Comparison of ENCODE assay signal across 26 mouse cellular contexts in genomic region chr4:59258771-59259170, GRCm38 (mm10).
DNase-seq lines count a peak whose midpoint lies in the region; ATAC-seq and TF ChIP-seq lines count a peak whose summit lies in the region.
"Had no signal": no experiment of that assay in that cellular context is flagged by ENCODE, and none has a peak within 500 bp of the region (broad histone marks: within the 10 kb centered on the region; RNA-seq: fewer than 3 reads in every experiment).

No protein-coding gene starts in this region.

- H3K27me3 ChIP-seq in lung, embryonic 16.5 days (ENCODE audit: control insufficient read depth, insufficient read depth, low read depth, low read length), result no peaks in the 10 kb centered on the region
- H3K27me3 ChIP-seq in spleen, adult 2 months (ENCODE audit: control insufficient read depth, insufficient read depth, low read length), result no peaks in the 10 kb centered on the region
- H3K27me3 ChIP-seq: embryonic facial prominence, embryonic 12.5 days; embryonic facial prominence, embryonic 15.5 days; forebrain, embryonic 15.5 days; heart, embryonic 12.5 days; heart, embryonic 15.5 days; hindbrain, embryonic 13.5 days had no signal

- H3K9ac ChIP-seq in lung, embryonic 16.5 days (ENCODE audit: low read length), result no peak overlapping the region
- H3K9ac ChIP-seq: embryonic facial prominence, embryonic 12.5 days; embryonic facial prominence, embryonic 15.5 days; forebrain, embryonic 15.5 days; heart, embryonic 12.5 days; heart, embryonic 15.5 days; hindbrain, embryonic 13.5 days had no signal

- no peak for DNase-seq in lung, postnatal 10 days
- no peak for DNase-seq in spleen, adult 2 months (ENCODE audit: low read depth in 1 of 2, low spot score in 2 of 2)
- no peak for DNase-seq in spleen, postnatal 14 days (ENCODE audit: low spot score in 2 of 2)
- peak; percentile 27 for DNase-seq in skeletal muscle tissue, adult 2 months (ENCODE audit: low read depth, low spot score)
- DNase-seq in T-cell, adult 2 months (ENCODE audit: low spot score), result no peak
- DNase-seq in right cerebral cortex, postnatal 14 days, result no peak
- DNase-seq: adrenal gland, postnatal 10 days; adrenal gland, postnatal 36 days; cerebellum, adult 11 months; cerebellum, adult 2 months; cerebellum, adult 9-11 months; cerebellum, postnatal 25 days; gastrocnemius, postnatal 25 days; heart, adult 18-20 months; heart, postnatal 10 days; heart, postnatal 36 days had no signal

- no peaks in the 10 kb centered on the region for H3K36me3 ChIP-seq in lung, embryonic 16.5 days (ENCODE audit: control insufficient read depth, insufficient read depth, low read length)
- no peaks in the 10 kb centered on the region for H3K36me3 ChIP-seq in spleen, adult 2 months (ENCODE audit: control insufficient read depth, insufficient read depth, low read length)
- H3K36me3 ChIP-seq: embryonic facial prominence, embryonic 12.5 days; embryonic facial prominence, embryonic 15.5 days; forebrain, embryonic 15.5 days; heart, embryonic 12.5 days; heart, embryonic 15.5 days; hindbrain, embryonic 10.5 days; hindbrain, embryonic 13.5 days had no signal

- H3K27ac ChIP-seq in lung, embryonic 16.5 days (ENCODE audit: low read length), result no peak overlapping the region
- H3K27ac ChIP-seq in spleen, adult 2 months (ENCODE audit: insufficient read depth, low read length), result peak overlapping the region; percentile 63
- H3K27ac ChIP-seq: embryonic facial prominence, embryonic 12.5 days; embryonic facial prominence, embryonic 15.5 days; forebrain, embryonic 15.5 days; heart, embryonic 15.5 days; hindbrain, embryonic 10.5 days; hindbrain, embryonic 13.5 days had no signal

- no peak overlapping the region for H3K4me2 ChIP-seq in lung, embryonic 16.5 days (ENCODE audit: low read depth, low read length)
- H3K4me2 ChIP-seq: embryonic facial prominence, embryonic 12.5 days; embryonic facial prominence, embryonic 15.5 days; forebrain, embryonic 15.5 days; heart, embryonic 12.5 days; heart, embryonic 15.5 days; hindbrain, embryonic 13.5 days had no signal

- no peak for TF ChIP-seq CTCF in spleen, adult 2 months (IDR thresholded peaks at IDR 0.05; ENCODE audit: extremely low read depth, insufficient read depth, insufficient read length, insufficient replicate concordance)

- no peaks in the 10 kb centered on the region for H3K9me3 ChIP-seq in lung, embryonic 16.5 days (ENCODE audit: control insufficient read depth, low read length)
- H3K9me3 ChIP-seq: embryonic facial prominence, embryonic 12.5 days; embryonic facial prominence, embryonic 15.5 days; forebrain, embryonic 15.5 days; heart, embryonic 12.5 days; heart, embryonic 15.5 days; hindbrain, embryonic 10.5 days; hindbrain, embryonic 13.5 days had no signal

- H3K4me1 ChIP-seq in lung, embryonic 16.5 days (replicated peaks; ENCODE audit: control insufficient read depth, insufficient read depth, low read length), result no peaks in the 10 kb centered on the region
- peaks cover 43% of the 10 kb centered on the region; the same call in 1 of the 2 replicates for H3K4me1 ChIP-seq in spleen, adult 2 months (ENCODE audit: control insufficient read depth, insufficient read depth, insufficient read length)
- H3K4me1 ChIP-seq: embryonic facial prominence, embryonic 12.5 days; embryonic facial prominence, embryonic 15.5 days; forebrain, embryonic 15.5 days; heart, embryonic 12.5 days; heart, embryonic 15.5 days; hindbrain, embryonic 13.5 days had no signal

- no peak for TF ChIP-seq POLR2A in spleen, adult 2 months (IDR thresholded peaks at IDR 0.05; ENCODE audit: low read depth, low read length)

- no peak overlapping the region for H3K4me3 ChIP-seq in lung, embryonic 16.5 days (ENCODE audit: low read length)
- no peak overlapping the region for H3K4me3 ChIP-seq in spleen, adult 2 months (ENCODE audit: extremely low read depth, insufficient read depth, insufficient read length)
- H3K4me3 ChIP-seq: embryonic facial prominence, embryonic 12.5 days; embryonic facial prominence, embryonic 15.5 days; forebrain, embryonic 15.5 days; heart, embryonic 12.5 days; heart, embryonic 15.5 days; hindbrain, embryonic 10.5 days; hindbrain, embryonic 13.5 days had no signal

- ATAC-seq in lung, embryonic 16.5 days (ENCODE audit: low read depth), result 0 out of 2 replicates have a peak, but pooled peaks have one; percentile 10
- ATAC-seq: activated CD4-positive, CD25-positive, alpha-beta regulatory T cell, adult 4 months; forebrain, embryonic 15.5 days; hindbrain, embryonic 16.5 days had no signal

- 63% methylated on average over 2 of the region's 2 CpGs for WGBS in lung, embryonic 16.5 days
- WGBS in spleen, adult 2 months, result 75% methylated on average over 2 of the region's 2 CpGs
